Mouse (Mus musculus): ENCODE measurements around the gene Olfr222. TPM values are rescaled to one million over a fixed set of nuclear protein-coding genes. Genes with fewer than 3 reads are reported as not detected.
"Not testable (repeated sequence)": the region's sequence is repeated elsewhere in the genome, so short reads cannot be mapped to it uniquely, and the experiment has no call there.

Olfr222 gene
- not detected in 2 replicates for polyA plus RNA-seq (2012; ENCODE audit: insufficient read depth, insufficient read length, missing spikeins)

GRCm38 (mm10) chr11:59576135-59576534 lies at the start of gene Olfr222:
Gene Olfr222 (minus strand): TSS chr11:59576235.
- not testable (repeated sequence) for H3K4me3 ChIP-seq (ENCODE audit: insufficient read depth, low read depth, low read length); H3K4me1 ChIP-seq (ENCODE audit: control insufficient read depth, insufficient read depth, insufficient read length, low read length); H3K27ac ChIP-seq (replicated peaks; ENCODE audit: low read depth, low read length)

GRCm38 (mm10) chr11:59624017-59624630 lies 48.1 kb upstream of the Olfr222 start:
- H3K27ac ChIP-seq (replicated peaks; ENCODE audit: low read depth, low read length) = no peak overlapping the region
- H3K4me1 ChIP-seq (ENCODE audit: control insufficient read depth, insufficient read depth, insufficient read length, low read length) = no peaks in the 10 kb centered on the region
- H3K4me3 ChIP-seq (ENCODE audit: insufficient read depth, low read depth, low read length) = no peak overlapping the region

- H3K4me3 ChIP-seq (ENCODE audit: insufficient read depth, low read depth, low read length) = no peak overlapping the region
- H3K4me1 ChIP-seq (ENCODE audit: control insufficient read depth, insufficient read depth, insufficient read length, low read length) = no peaks in the 10 kb centered on the region
- H3K27ac ChIP-seq (replicated peaks; ENCODE audit: low read depth, low read length) = no peak overlapping the region
Measured at GRCm38 (mm10) chr11:59622214-59622613, 46.2 kb upstream of the Olfr222 start.

- H3K4me1 ChIP-seq (ENCODE audit: control insufficient read depth, insufficient read depth, insufficient read length, low read length); H3K4me3 ChIP-seq (ENCODE audit: insufficient read depth, low read depth, low read length); H3K27ac ChIP-seq (replicated peaks; ENCODE audit: low read depth, low read length): not testable (repeated sequence)
Measured at GRCm38 (mm10) chr11:59616986-59617385, 41.0 kb upstream of the Olfr222 start.

GRCm38 (mm10) chr11:59614120-59614519 lies 38.1 kb upstream of the Olfr222 start:
- H3K27ac ChIP-seq (replicated peaks; ENCODE audit: low read depth, low read length) = no peak overlapping the region
- H3K4me3 ChIP-seq (ENCODE audit: insufficient read depth, low read depth, low read length) = no peak overlapping the region
- no peaks in the 10 kb centered on the region for H3K4me1 ChIP-seq (ENCODE audit: control insufficient read depth, insufficient read depth, insufficient read length, low read length)

- no peak overlapping the region for H3K27ac ChIP-seq (replicated peaks; ENCODE audit: low read depth, low read length)
- no peak overlapping the region for H3K4me3 ChIP-seq (ENCODE audit: insufficient read depth, low read depth, low read length)
- H3K4me1 ChIP-seq (ENCODE audit: control insufficient read depth, insufficient read depth, insufficient read length, low read length) = no peaks in the 10 kb centered on the region
Measured at GRCm38 (mm10) chr11:59611646-59612045, 35.6 kb upstream of the Olfr222 start.

- no peak overlapping the region for H3K27ac ChIP-seq (replicated peaks; ENCODE audit: low read depth, low read length)
- no peaks in the 10 kb centered on the region for H3K4me1 ChIP-seq (ENCODE audit: control insufficient read depth, insufficient read depth, insufficient read length, low read length)
- H3K4me3 ChIP-seq (ENCODE audit: insufficient read depth, low read depth, low read length) = no peak overlapping the region
Measured at GRCm38 (mm10) chr11:59602287-59602686, 26.3 kb upstream of the Olfr222 start.

GRCm38 (mm10) chr11:59600872-59601271 lies 24.8 kb upstream of the Olfr222 start:
- Histone ChIP-seq H3K4me3 (ENCODE audit: insufficient read depth, low read depth, low read length) (no peak overlapping the region), H3K27ac (replicated peaks; ENCODE audit: low read depth, low read length) (no peak overlapping the region)

GRCm38 (mm10) chr11:59599211-59599610 lies 23.2 kb upstream of the Olfr222 start:
- Histone ChIP-seq H3K4me3 (ENCODE audit: insufficient read depth, low read depth, low read length) (no peak overlapping the region), H3K4me1 (ENCODE audit: control insufficient read depth, insufficient read depth, insufficient read length, low read length) (no peaks in the 10 kb centered on the region)

More at GRCm38 (mm10) chr11:59600872-59601271, 24.8 kb upstream of the Olfr222 start:
- no peaks in the 10 kb centered on the region for H3K4me1 ChIP-seq (ENCODE audit: control insufficient read depth, insufficient read depth, insufficient read length, low read length)

GRCm38 (mm10) chr11:59596950-59597349 lies 20.9 kb upstream of the Olfr222 start:
- no peak overlapping the region for H3K27ac ChIP-seq (replicated peaks; ENCODE audit: low read depth, low read length)
- H3K4me3 ChIP-seq (ENCODE audit: insufficient read depth, low read depth, low read length) = no peak overlapping the region
- no peaks in the 10 kb centered on the region for H3K4me1 ChIP-seq (ENCODE audit: control insufficient read depth, insufficient read depth, insufficient read length, low read length)

More at GRCm38 (mm10) chr11:59599211-59599610, 23.2 kb upstream of the Olfr222 start:
- no peak overlapping the region for H3K27ac ChIP-seq (replicated peaks; ENCODE audit: low read depth, low read length)

GRCm38 (mm10) chr11:59596091-59596490 lies 20.1 kb upstream of the Olfr222 start:
- no peaks in the 10 kb centered on the region for H3K4me1 ChIP-seq (ENCODE audit: control insufficient read depth, insufficient read depth, insufficient read length, low read length)
- H3K27ac ChIP-seq (replicated peaks; ENCODE audit: low read depth, low read length) = no peak overlapping the region

GRCm38 (mm10) chr11:59593189-59593588 lies 17.2 kb upstream of the Olfr222 start, which contains the start of gene Olfr223:
Gene Olfr223 (minus strand): TSS chr11:59593289.
- Histone ChIP-seq H3K27ac (replicated peaks; ENCODE audit: low read depth, low read length) (no peak within 1 kb of the TSS), H3K4me3 (ENCODE audit: insufficient read depth, low read depth, low read length) (no peak within 1 kb of the TSS), H3K4me1 (ENCODE audit: control insufficient read depth, insufficient read depth, insufficient read length, low read length) (no peaks in the 10 kb centered on the region)

More at GRCm38 (mm10) chr11:59596091-59596490, 20.1 kb upstream of the Olfr222 start:
- H3K4me3 ChIP-seq (ENCODE audit: insufficient read depth, low read depth, low read length) = no peak overlapping the region

- H3K4me1 ChIP-seq (ENCODE audit: control insufficient read depth, insufficient read depth, insufficient read length, low read length) = no peaks in the 10 kb centered on the region
- no peak overlapping the region for H3K27ac ChIP-seq (replicated peaks; ENCODE audit: low read depth, low read length)
- no peak overlapping the region for H3K4me3 ChIP-seq (ENCODE audit: insufficient read depth, low read depth, low read length)
Measured at GRCm38 (mm10) chr11:59589496-59589895, 13.5 kb upstream of the Olfr222 start.

GRCm38 (mm10) chr11:59584539-59584938 lies 8.5 kb upstream of the Olfr222 start:
- Histone ChIP-seq H3K27ac (replicated peaks; ENCODE audit: low read depth, low read length) (no peak overlapping the region), H3K4me3 (ENCODE audit: insufficient read depth, low read depth, low read length) (no peak overlapping the region), H3K4me1 (ENCODE audit: control insufficient read depth, insufficient read depth, insufficient read length, low read length) (no peaks in the 10 kb centered on the region)

- Histone ChIP-seq H3K4me1 (ENCODE audit: control insufficient read depth, insufficient read depth, insufficient read length, low read length) (0 out of 2 replicates have a peak, but pooled peaks cover 4% of the 10 kb centered on the region), H3K4me3 (ENCODE audit: insufficient read depth, low read depth, low read length) (no peak overlapping the region), H3K27ac (replicated peaks; ENCODE audit: low read depth, low read length) (no peak overlapping the region)
Measured at GRCm38 (mm10) chr11:59575726-59576125, 309 bp downstream of the Olfr222 start.

GRCm38 (mm10) chr11:59569306-59569705 lies 6.7 kb downstream of the Olfr222 start:
- no peak overlapping the region for H3K4me3 ChIP-seq (ENCODE audit: insufficient read depth, low read depth, low read length)
- no peaks in the 10 kb centered on the region for H3K4me1 ChIP-seq (ENCODE audit: control insufficient read depth, insufficient read depth, insufficient read length, low read length)
- H3K27ac ChIP-seq (replicated peaks; ENCODE audit: low read depth, low read length) = no peak overlapping the region

Data from brown adipose tissue, adult 24 weeks (tissue).